ENCODE assay signal across 8 mouse cellular contexts in the genomic region with DNA sequence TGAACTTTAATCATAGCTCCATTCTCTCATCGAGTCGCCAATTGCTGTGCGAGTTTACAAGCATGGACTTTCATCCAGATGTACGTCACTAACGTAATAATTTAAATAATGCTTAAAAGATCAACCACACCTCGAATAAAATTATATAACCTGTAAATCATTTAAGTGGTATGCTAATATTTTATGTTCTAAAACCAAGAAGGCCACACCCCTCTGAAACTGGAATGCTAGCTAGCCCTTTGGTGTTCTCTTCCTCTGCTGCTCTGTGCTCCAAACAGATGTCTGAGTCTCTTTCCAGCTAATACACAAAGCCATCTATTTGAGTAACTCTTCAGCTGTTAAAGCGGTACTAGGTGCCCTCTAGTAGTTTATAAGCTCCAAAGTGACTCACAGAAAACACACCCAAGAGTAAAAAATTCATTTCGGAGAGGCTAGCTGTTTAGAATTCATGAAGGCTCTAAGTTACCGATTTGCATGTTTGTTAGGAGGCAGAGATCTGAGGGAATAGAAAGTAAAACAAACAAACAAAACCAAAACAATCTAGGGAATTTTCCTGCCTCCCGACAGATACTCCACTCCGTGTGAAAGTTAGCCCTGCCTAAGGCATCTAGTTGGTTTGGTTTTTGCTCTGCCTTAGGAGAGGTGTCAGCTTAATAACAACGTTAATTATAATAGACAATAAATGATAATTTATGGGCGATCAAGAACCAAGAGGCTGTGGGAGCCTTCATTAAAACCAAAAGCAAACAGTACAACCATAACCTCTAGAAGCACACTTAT. TPM values are rescaled to one million over a fixed set of nuclear protein-coding genes. Genes with fewer than 3 reads are reported as not detected.
DNase-seq lines count a peak whose midpoint lies in the region; ATAC-seq and TF ChIP-seq lines count a peak whose summit lies in the region.

No protein-coding gene starts in this region.

- no peak for DNase-seq in gastrocnemius, adult 2 months
- DNase-seq in gastrocnemius, postnatal 14 days = no peak
- DNase-seq in forebrain, embryonic 14.5 days (ENCODE audit: low spot score) = no peak
- peak; percentile 62 to 75 for DNase-seq in kidney, adult 8-10 months
- DNase-seq in lung, postnatal 14 days = peak; percentile 28
- no peak for DNase-seq in cerebellum, postnatal 36 days
- DNase-seq in right cerebral cortex, postnatal 4 days = no peak
- no peak for DNase-seq in adrenal gland, postnatal 10 days

- intact Hi-C loops in gastrocnemius, adult 2 months (cut with DNase I) = loop anchor here (5.0 to 10.0 kb wide), 2 partner anchors 174 to 1301 kb away; partner anchors contain the start of genes Rchy1 and Sept11
- intact Hi-C loops in gastrocnemius, postnatal 14 days (cut with DNase I; ENCODE audit: low total_unique reads) = no loop called here

- H3K36me3 ChIP-seq in forebrain, embryonic 14.5 days (ENCODE audit: control insufficient read depth, insufficient read depth, low read length) = peaks cover 13% of the 10 kb centered on the region

- H3K27ac ChIP-seq in gastrocnemius, adult 2 months = peak overlapping the region; percentile 97
- H3K27ac ChIP-seq in forebrain, embryonic 14.5 days (ENCODE audit: low read depth, low read length) = no peak overlapping the region

- peak overlapping the region; percentile 54 for H3K9ac ChIP-seq in forebrain, embryonic 14.5 days (ENCODE audit: low read length)

- TF ChIP-seq CTCF in gastrocnemius, adult 2 months (IDR thresholded peaks at IDR 0.05) = no peak

- 79% methylated on average over 13 of the region's 13 CpGs for WGBS in forebrain, embryonic 14.5 days

- H3K4me1 ChIP-seq in forebrain, embryonic 14.5 days (ENCODE audit: control insufficient read depth, insufficient read depth, low read length) = peaks cover 8% of the 10 kb centered on the region; the same call in 1 of the 2 replicates

- H3K27me3 ChIP-seq in forebrain, embryonic 14.5 days (replicated peaks; ENCODE audit: control insufficient read depth, insufficient read depth, low read length) = no peaks in the 10 kb centered on the region

- peak overlapping the region; percentile 100 for H3K4me3 ChIP-seq in gastrocnemius, adult 2 months
- peak overlapping the region; percentile 97 for H3K4me3 ChIP-seq in forebrain, embryonic 14.5 days (ENCODE audit: low read depth, low read length)

- H3K9me3 ChIP-seq in forebrain, embryonic 14.5 days (replicated peaks; ENCODE audit: control insufficient read depth, low read length) = no peaks in the 10 kb centered on the region

- no peak for ATAC-seq in forebrain, embryonic 14.5 days

- peak overlapping the region; percentile 58 for H3K4me2 ChIP-seq in forebrain, embryonic 14.5 days (ENCODE audit: low read length)

RNA-seq across cellular contexts. Expression of gene Ccng2, which starts 1.1 kb away (rescaled TPM):
- total RNA-seq in gastrocnemius, adult 2 months (2021) = 1 to 10 TPM; 8.6 to 9.7 TPM
- 10 to 100 TPM in 1 of 2 experiments, 1 to 10 TPM in 1; 9.6 to 16.6 TPM for total RNA-seq in gastrocnemius, postnatal 14 days (2021)
- 140 and 156 TPM in 2 replicates for polyA plus RNA-seq in forebrain, embryonic 14.5 days (2014; fragmentation: Nextera tagmentation; extraction: Ambion mirVana)
- 10 to 100 TPM; 33.5 to 41.9 TPM for total RNA-seq in adrenal gland, postnatal 10 days (2021)

RNA-seq across cellular contexts. Expression of gene 2010109A12Rik, which starts 59.7 kb away (rescaled TPM):
- total RNA-seq in gastrocnemius, adult 2 months (2021) = under 1 TPM; 0.48 to 0.81 TPM
- under 1 TPM in 1 of 2 experiments, not detected in 1; 0.60 TPM for total RNA-seq in gastrocnemius, postnatal 14 days (2021)
- 2.7 and 2.8 TPM in 2 replicates for polyA plus RNA-seq in forebrain, embryonic 14.5 days (2014; fragmentation: Nextera tagmentation; extraction: Ambion mirVana)
- total RNA-seq in adrenal gland, postnatal 10 days (2021) = 1 to 10 TPM in 1 of 2 experiments, under 1 TPM in 1; 0.60 to 2.0 TPM

RNA-seq across cellular contexts. Expression of gene Ccni, which starts 59.7 kb away (rescaled TPM):
- total RNA-seq in gastrocnemius, adult 2 months (2021) = 10 to 100 TPM; 61.4 to 66.6 TPM
- 10 to 100 TPM; 82.5 to 92.6 TPM for total RNA-seq in gastrocnemius, postnatal 14 days (2021)
- polyA plus RNA-seq in forebrain, embryonic 14.5 days (2014; fragmentation: Nextera tagmentation; extraction: Ambion mirVana) = 195 and 209 TPM in 2 replicates
- 100 to 1,000 TPM; 239 to 254 TPM for total RNA-seq in adrenal gland, postnatal 10 days (2021)

Comparison
In these comparisons a context has a peak if more than half of its experiments do, and no peak if none do; other contexts are left out.
1. DNase-seq: peak in kidney, adult 8-10 months (2 of 2) and lung, postnatal 14 days (single experiment); none in gastrocnemius, adult 2 months (single experiment), gastrocnemius, postnatal 14 days (single experiment), forebrain, embryonic 14.5 days (single experiment), cerebellum, postnatal 36 days (0 of 2), right cerebral cortex, postnatal 4 days (single experiment) and adrenal gland, postnatal 10 days (single experiment).